Mouse (Mus musculus): ENCODE data around the gene Dffa. TPM values are rescaled to one million over a fixed set of nuclear protein-coding genes. Genes with fewer than 3 reads are reported as not detected.
A peak's percentile ranks its signal among the peaks of the same experiment; 100 is the strongest.
"Not testable (repeated sequence)": the region's sequence is repeated elsewhere in the genome, so short reads cannot be mapped to it uniquely, and the experiment has no call there.

Gene Dffa
- polyA plus RNA-seq, 1 experiment from 2014 or later, result 23.8 TPM

DNA sequence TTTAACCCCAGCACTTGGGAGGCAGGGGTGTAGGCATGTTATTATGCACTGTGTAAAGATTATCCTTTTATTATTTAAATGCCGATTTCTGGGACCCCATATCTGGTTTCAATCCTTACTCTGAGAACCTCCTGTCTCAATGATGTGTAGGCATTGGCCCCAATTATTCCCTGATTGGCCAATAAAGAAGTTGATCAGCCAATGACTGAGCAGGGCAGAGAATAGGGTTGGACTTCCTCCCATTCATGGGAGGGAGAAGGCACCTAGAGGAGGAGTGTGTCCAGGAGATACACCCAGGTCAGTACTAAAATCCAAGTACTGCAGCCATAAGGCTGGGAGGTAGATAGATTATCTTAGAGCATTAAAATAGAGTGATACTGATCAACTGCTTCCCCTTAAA is 59.2 kb downstream of the Dffa start:
- no peak for ATAC-seq (ENCODE audit: low read depth)
- Histone ChIP-seq H3K9me3 (ENCODE audit: control insufficient read depth, low read length) (no peaks in the 10 kb centered on the region), H3K27me3 (ENCODE audit: control insufficient read depth, insufficient read depth, low read length) (no peaks in the 10 kb centered on the region), H3K4me3 (ENCODE audit: low read depth, low read length) (no peak overlapping the region), H3K4me1 (ENCODE audit: control insufficient read depth, insufficient read depth, low read length) (peaks cover 9% of the 10 kb centered on the region; the same call in 1 of the 2 replicates), H3K4me2 (ENCODE audit: low read depth, low read length) (no peak overlapping the region), H3K9ac (replicated peaks; ENCODE audit: low read depth, low read length) (no peak overlapping the region), H3K27ac (ENCODE audit: low read depth, low read length) (no peak overlapping the region), H3K36me3 (ENCODE audit: control insufficient read depth, insufficient read depth, low read length) (peaks cover 34% of the 10 kb centered on the region)
- WGBS, result 62% methylated on average over 1 of the region's 1 CpGs

DNA sequence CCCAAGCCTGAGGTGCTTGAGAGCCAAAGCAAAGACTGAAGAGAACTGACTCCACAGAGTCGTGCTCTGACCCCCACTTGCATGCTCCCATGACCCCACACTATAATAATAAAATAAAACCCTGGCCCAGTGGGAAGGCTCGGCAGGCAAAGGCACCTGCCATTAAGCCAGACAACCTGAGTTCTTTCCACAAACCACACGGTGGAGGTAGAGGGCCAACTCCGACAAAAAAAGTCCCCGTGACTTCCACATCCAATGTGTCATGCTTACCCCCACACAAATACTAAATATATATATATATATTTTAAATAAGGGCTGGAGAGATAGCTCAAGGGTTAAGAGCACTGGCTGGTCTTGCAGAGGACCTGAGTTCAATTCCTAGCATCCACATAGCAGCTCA is 60.2 kb downstream of the Dffa start:
- no peak overlapping the region for H3K9ac ChIP-seq (replicated peaks; ENCODE audit: low read depth, low read length)
- H3K27ac ChIP-seq (ENCODE audit: low read depth, low read length), result no peak overlapping the region
- no peak overlapping the region for H3K4me2 ChIP-seq (ENCODE audit: low read depth, low read length)
- no peaks in the 10 kb centered on the region for H3K27me3 ChIP-seq (ENCODE audit: control insufficient read depth, insufficient read depth, low read length)
- no peak overlapping the region for H3K4me3 ChIP-seq (ENCODE audit: low read depth, low read length)
- H3K9me3 ChIP-seq (ENCODE audit: control insufficient read depth, low read length), result no peaks in the 10 kb centered on the region
- peaks cover 24% of the 10 kb centered on the region for H3K36me3 ChIP-seq (ENCODE audit: control insufficient read depth, insufficient read depth, low read length)
- H3K4me1 ChIP-seq (ENCODE audit: control insufficient read depth, insufficient read depth, low read length), result peaks cover 9% of the 10 kb centered on the region; the same call in 1 of the 2 replicates
- 58% methylated on average over 5 of the region's 5 CpGs for WGBS
- no peak for ATAC-seq (ENCODE audit: low read depth)

DNA sequence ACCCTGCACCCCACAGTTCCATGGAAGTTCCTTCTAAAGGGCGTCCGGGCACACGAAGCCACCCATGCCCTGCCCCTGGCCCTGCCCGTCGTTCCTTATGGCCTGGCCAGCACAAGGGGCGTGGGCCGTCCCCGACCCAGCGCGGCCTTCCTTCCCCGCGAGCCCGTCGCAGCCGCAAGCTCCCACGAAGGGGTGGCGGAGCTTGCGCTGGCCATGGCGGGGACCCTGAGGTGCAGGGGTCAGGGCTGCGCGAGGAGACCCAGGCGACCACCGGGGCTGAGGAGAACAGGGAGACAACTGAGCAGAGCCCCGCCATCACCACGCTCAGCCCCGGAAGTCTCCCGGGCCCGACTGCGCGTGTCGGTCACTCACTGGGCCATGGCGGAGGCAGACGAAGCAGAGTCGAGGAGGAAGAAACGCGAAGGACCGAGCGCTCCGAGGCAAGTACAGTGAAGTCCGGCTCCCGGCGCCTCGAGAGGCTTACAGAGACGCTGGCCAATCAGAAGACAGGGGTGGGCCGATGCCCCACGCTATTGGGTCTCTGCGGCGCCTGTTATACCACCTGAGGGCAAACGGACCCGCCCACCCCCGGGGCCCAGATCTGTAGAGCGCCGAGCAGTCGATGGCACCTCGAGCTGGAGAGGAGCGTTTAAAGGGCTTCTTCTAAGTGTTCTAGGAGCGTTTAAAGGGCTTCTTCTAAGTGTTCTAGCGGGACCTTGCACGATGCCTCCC is 62.4 kb downstream of the Dffa start, which contains the start of gene Pgd:
TSS of gene Pgd (minus strand) at position 557 of the 732 bp plus-strand sequence.
- WGBS, result under 1% methylated on average over 59 of the region's 59 CpGs
- Histone ChIP-seq H3K9me3 (ENCODE audit: control insufficient read depth, low read length) (no peaks in the 10 kb centered on the region), H3K27ac (ENCODE audit: low read depth, low read length) (peak within 1 kb of the TSS; percentile 71), H3K36me3 (ENCODE audit: control insufficient read depth, insufficient read depth, low read length) (0 out of 2 replicates have a peak, but pooled peaks cover 4% of the 10 kb centered on the region), H3K27me3 (ENCODE audit: control insufficient read depth, insufficient read depth, low read length) (no peaks in the 10 kb centered on the region), H3K4me1 (ENCODE audit: control insufficient read depth, insufficient read depth, low read length) (peaks cover 9% of the 10 kb centered on the region; the same call in 1 of the 2 replicates), H3K9ac (replicated peaks; ENCODE audit: low read depth, low read length) (peak within 1 kb of the TSS; percentile 82), H3K4me2 (ENCODE audit: low read depth, low read length) (peak within 1 kb of the TSS; percentile 96), H3K4me3 (ENCODE audit: low read depth, low read length) (peak within 1 kb of the TSS; percentile 75)
- peak; percentile 99 for ATAC-seq (ENCODE audit: low read depth)

DNA sequence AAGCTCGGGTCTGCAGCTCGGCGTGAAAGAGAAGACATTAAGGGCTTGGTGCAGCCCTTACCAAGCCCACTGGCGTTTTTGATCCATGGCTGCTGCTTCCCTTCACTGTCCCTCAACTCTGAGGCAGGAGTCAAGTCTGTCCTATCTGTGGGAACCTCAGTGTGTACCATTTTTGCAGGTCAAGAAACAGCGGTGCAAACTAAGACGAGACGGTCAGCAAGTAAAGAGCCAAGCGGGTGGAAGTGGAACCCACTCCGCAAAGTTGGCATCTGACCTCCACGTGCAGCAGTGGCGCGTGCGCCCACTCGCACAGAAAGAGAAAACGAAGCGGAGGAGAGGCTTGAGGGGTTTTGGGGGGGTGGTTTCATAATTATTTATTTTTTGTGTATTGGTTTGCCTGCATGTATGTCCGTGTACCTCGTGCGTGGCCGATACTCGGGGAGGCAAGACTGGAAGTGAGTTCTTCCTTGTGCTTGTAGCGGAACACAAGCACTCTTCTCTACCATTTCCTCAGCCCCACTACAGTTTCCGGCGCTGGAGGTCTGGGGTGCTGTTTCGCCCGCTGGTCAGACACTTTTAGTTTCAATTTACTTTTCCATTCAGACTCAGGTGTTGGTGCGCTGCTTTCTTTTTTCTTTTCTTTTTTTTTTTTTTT is 63.1 kb downstream of the Dffa start:
- Histone ChIP-seq H3K4me3 (ENCODE audit: low read depth, low read length) (peak overlapping the region; percentile 75), H3K27ac (ENCODE audit: low read depth, low read length) (peak overlapping the region; percentile 60; the same call in 1 of the 2 replicates), H3K4me1 (ENCODE audit: control insufficient read depth, insufficient read depth, low read length) (peaks cover 9% of the 10 kb centered on the region; the same call in 1 of the 2 replicates), H3K27me3 (ENCODE audit: control insufficient read depth, insufficient read depth, low read length) (no peaks in the 10 kb centered on the region), H3K36me3 (ENCODE audit: control insufficient read depth, insufficient read depth, low read length) (no peaks in the 10 kb centered on the region), H3K9me3 (ENCODE audit: control insufficient read depth, low read length) (no peaks in the 10 kb centered on the region), H3K4me2 (ENCODE audit: low read depth, low read length) (peak overlapping the region; percentile 96), H3K9ac (replicated peaks; ENCODE audit: low read depth, low read length) (peak overlapping the region; percentile 50)
- WGBS, result 2% methylated on average over 27 of the region's 27 CpGs
- peak; percentile 66 for ATAC-seq (ENCODE audit: low read depth)

DNA sequence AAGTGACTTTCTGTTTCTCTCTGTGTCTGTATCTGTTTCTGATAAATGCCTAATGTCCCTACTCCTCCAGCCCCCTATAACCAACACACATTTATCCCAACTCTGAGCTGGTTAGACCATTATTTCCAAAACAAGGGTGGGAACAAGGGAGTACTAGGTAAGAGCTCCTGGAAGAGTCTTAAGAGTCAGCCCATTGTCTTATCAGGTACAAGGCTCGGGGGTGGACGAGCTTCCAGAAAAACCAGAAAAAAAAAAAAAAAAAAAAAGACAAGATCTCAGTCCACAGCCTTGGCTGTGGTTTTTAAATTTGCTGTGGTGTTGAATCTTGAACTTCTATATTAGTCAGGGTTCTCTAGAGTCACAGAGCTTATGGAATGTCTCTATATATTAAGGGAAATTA is 64.1 kb downstream of the Dffa start:
- ATAC-seq (ENCODE audit: low read depth), result no peak
- Histone ChIP-seq H3K9me3 (ENCODE audit: control insufficient read depth, low read length) (no peaks in the 10 kb centered on the region), H3K36me3 (ENCODE audit: control insufficient read depth, insufficient read depth, low read length) (no peaks in the 10 kb centered on the region), H3K4me1 (ENCODE audit: control insufficient read depth, insufficient read depth, low read length) (peaks cover 9% of the 10 kb centered on the region; the same call in 1 of the 2 replicates), H3K4me3 (ENCODE audit: low read depth, low read length) (no peak overlapping the region), H3K27ac (ENCODE audit: low read depth, low read length) (no peak overlapping the region), H3K4me2 (ENCODE audit: low read depth, low read length) (no peak overlapping the region), H3K27me3 (ENCODE audit: control insufficient read depth, insufficient read depth, low read length) (no peaks in the 10 kb centered on the region), H3K9ac (replicated peaks; ENCODE audit: low read depth, low read length) (no peak overlapping the region)
- WGBS, result 98% methylated on average over 2 of the region's 2 CpGs

DNA sequence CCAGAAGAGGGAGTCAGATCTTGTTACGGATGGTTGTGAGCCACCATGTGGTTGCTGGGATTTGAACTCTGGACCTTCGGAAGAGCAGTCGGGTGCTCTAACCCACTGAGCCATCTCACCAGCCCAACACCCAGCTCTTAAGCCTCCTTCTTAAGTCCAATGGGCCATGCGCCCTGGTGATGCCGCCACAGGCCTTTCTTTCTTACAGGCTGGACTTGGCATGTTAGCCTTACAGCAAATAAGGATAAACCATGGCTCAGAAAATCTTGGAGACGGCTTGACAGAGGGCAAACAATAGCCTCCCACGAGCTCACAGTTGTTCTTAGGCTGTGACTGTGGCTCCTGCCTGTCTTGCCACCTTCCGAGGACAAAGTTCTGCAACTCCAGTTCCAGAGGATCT is 66.0 kb downstream of the Dffa start:
- 84% methylated on average over 7 of the region's 8 CpGs for WGBS
- H3K9me3 ChIP-seq (ENCODE audit: control insufficient read depth, low read length); H3K9ac ChIP-seq (replicated peaks; ENCODE audit: low read depth, low read length); H3K4me2 ChIP-seq (ENCODE audit: low read depth, low read length); H3K27ac ChIP-seq (ENCODE audit: low read depth, low read length); H3K27me3 ChIP-seq (ENCODE audit: control insufficient read depth, insufficient read depth, low read length); ATAC-seq (ENCODE audit: low read depth); H3K36me3 ChIP-seq (ENCODE audit: control insufficient read depth, insufficient read depth, low read length); H3K4me3 ChIP-seq (ENCODE audit: low read depth, low read length): not testable (repeated sequence)
- H3K4me1 ChIP-seq (ENCODE audit: control insufficient read depth, insufficient read depth, low read length), result peaks cover 11% of the 10 kb centered on the region; the same call in 1 of the 2 replicates

Other genes with a start within 250 kb of the Dffa start
- 40.9 and 44.4 TPM in 2 replicates for gene Pex14, start 4.3 kb upstream of the Dffa start, polyA plus RNA-seq (2014; fragmentation: Nextera tagmentation; extraction: Ambion mirVana)
- gene Cort, start 22.6 kb downstream of the Dffa start, polyA plus RNA-seq (2014; fragmentation: Nextera tagmentation; extraction: Ambion mirVana), result 0.86 TPM in 1 of 2 replicates, not detected in the other
- gene Cenps, start 33.5 kb downstream of the Dffa start, polyA plus RNA-seq (2014; fragmentation: Nextera tagmentation; extraction: Ambion mirVana), result 15.1 and 19.2 TPM in 2 replicates
- gene Pgd, start 62.6 kb downstream of the Dffa start, polyA plus RNA-seq (2014; fragmentation: Nextera tagmentation; extraction: Ambion mirVana), result 42.6 and 43.1 TPM in 2 replicates
- 174 and 224 TPM in 2 replicates for gene Kif1b, start 203.5 kb downstream of the Dffa start, polyA plus RNA-seq (2014; fragmentation: Nextera tagmentation; extraction: Ambion mirVana)